Mouse (Mus musculus) lung, postnatal 4 days (tissue): Measurements from ENCODE around the gene Camk2g.
A peak's percentile ranks its signal among the peaks of the same experiment; 100 is the strongest.

Experiments
- DNase-seq, 2 experiments: peaks; one replicate each; pipeline ENCODE4 v3.0.0; 2021

Camk2g gene

DNA sequence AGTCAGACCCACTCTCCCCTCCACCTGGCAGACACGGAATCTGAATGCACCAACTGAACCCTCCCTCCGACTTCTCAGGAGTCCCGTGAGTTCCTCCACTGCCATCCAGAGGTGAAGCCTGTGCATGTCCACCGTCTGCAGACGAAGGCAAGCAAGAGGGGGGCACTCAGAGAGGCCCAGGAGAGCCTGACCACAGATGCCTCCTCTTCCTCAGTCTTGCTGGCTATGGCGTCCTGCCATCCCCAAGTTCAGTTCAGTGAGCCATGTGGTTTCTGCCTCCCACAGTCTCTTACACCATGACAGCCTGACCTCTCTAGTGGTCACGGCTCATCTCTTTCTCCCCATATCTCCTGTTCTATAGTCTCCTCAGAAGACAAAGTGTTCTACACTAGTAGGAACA, 9.2 kb downstream of the Camk2g start:
- DNase-seq: peak in 1 of 2 experiments; percentile 43

- no peak for DNase-seq
Measured at GRCm38 (mm10) chr14:20783526-20783925, 10.4 kb downstream of the Camk2g start.

DNA sequence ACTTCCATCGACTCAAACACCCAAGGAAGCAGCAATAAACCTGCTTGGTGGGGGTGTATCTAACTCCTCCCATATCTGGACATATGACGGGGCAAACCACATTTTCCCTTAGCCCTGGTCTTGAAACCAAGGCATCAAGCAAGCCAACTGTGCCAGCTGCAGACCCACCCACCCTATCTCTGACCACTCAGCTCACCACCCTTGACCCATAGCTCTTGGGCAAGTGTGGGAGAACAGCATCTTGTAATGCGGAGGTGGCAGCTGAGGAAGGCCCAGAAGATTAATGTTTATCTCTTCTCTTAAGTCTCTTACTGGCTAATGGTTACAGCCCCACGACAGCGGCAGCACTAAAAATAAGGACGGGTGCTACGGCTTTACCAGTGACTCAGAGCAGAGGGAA, 11.0 kb downstream of the Camk2g start:
- no peak for DNase-seq

DNA sequence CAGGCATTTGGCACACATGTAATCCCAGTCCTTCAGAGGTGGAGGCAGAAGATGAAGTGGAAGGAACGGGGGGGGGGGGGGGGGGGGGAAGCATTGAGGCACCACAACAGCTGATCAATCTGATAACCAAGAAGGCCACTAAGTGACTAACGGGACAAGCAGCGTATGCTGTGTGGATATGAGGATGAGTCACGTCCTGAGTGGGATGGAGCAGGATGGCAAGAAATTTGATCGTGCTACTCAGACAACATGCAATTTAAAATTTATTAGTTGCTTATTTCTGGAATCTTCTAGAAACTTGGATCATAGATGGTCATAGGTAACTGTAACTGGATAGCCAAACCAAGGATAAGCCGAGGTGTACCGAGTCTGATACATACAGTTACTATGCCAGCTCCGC, 13.7 kb downstream of the Camk2g start:
- no peak for DNase-seq

- DNase-seq: no peak
Measured at GRCm38 (mm10) chr14:20778496-20778895, 15.4 kb downstream of the Camk2g start.

DNA sequence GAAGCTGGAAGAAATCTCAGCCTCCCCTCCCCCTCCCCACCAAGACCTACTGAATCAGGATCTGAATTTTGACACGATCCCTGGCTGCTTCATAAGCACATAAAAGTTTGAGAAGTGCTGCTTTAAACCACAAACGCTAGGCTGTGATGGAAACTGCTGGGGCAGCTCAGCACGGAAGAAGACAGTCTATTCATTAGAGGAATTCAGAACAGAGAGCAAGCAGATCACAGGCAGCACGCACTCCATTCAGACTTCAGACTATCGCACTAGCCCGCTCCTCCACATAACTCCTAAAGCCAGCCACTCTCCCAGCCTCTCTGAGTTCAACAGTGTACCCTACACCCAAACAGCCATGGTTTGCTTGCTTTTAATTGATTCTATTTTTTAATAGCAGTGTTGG, 18.2 kb downstream of the Camk2g start:
- DNase-seq: no peak

DNA sequence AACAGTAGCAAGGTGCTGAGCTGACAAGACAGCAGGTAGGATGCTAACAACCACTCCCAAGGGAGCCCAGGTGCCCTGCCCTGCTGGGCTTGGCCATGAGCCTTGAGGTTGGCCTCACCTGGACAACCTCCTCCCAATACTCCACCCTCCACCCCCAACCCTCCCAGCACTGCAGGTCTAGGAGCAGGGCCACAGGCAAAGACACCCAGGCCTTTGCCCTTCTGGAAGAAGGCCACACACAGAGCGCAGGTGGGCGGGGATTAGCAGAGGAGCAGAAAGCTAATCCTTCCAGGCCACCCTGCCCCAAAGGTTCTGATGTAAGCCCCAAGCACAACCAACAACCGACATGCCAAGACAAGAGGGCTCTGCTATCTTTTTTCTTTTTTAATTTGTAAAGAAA, 20.5 kb downstream of the Camk2g start:
- peak in 1 of 2 experiments; percentile 13 for DNase-seq

DNA sequence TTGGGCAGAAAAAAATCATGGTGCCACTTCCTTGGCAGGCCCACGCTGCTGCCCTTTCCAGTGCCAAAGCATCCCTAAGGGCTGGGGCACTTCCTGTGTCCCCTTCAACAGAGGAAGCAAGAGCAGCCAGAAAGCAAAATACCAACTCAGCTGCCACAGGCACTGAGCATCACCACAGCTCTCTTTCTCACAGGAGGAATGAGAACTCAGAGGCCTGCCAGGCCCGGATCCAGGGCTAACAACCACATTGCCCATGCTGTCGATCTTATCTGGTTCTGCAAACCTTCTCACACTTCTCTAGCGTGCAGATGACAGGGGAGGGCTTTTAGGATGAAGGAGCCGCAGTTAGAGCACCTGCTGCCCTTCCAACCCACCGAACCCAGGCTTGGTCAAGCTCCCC, 21.1 kb downstream of the Camk2g start:
- no peak for DNase-seq

DNA sequence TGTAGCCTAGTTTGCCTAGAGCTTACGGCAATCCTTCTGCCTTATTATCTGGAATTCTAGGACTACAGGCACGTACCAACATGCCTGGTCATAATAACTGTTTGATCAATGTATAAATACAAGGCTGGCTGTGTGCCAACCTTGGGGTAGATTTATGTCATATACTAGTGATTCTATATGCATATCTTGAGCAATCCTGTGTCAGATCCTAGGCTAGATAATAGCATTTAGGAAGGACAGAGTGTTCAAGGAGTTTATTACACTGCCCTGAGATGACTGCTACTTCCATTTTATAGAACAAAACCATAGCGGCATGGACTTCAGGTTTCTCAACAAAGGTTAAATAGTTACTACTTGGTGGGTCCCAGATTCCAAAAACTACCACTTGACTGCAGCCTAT, 21.9 kb downstream of the Camk2g start:
- DNase-seq: no peak

- peak; percentile 82 to 92 for DNase-seq
Measured at GRCm38 (mm10) chr14:20768581-20768980, 25.3 kb downstream of the Camk2g start.

GRCm38 (mm10) chr14:20767936-20768335, 26.0 kb downstream of the Camk2g start:
- peak in 1 of 2 experiments; percentile 25 for DNase-seq

DNA sequence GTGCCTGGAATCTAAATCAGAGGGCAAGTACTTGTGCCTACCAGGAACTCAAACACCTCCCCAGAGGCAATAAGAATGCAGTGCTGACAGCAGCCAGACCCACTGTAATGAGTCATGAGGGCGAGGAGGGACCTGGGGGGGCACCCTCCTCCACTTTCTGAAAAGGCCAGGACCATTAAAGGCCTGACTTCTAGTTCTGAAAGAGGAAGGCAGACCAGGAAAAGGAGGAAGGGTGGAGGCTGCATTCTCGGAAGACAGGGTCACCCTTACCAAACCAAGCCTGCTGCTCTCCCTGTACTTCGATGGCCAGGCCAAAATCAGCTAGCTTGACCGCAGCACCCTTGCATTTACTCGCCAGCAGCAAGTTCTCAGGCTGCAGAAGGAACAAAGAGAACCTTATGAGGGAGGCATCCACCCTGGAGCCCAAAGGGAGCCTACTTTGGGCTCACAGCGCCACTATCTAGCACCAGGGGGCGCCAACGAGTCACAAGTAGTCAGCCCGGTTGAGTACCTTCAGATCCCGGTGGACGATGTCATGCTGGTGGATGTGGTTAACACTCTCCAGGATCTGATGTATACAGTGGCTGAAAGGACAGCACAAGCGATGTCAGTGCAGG, 28.1 kb downstream of the Camk2g start:
- DNase-seq: peak; percentile 85 to 91

GRCm38 (mm10) chr14:20764942-20765341, 28.9 kb downstream of the Camk2g start:
- DNase-seq: no peak

DNA sequence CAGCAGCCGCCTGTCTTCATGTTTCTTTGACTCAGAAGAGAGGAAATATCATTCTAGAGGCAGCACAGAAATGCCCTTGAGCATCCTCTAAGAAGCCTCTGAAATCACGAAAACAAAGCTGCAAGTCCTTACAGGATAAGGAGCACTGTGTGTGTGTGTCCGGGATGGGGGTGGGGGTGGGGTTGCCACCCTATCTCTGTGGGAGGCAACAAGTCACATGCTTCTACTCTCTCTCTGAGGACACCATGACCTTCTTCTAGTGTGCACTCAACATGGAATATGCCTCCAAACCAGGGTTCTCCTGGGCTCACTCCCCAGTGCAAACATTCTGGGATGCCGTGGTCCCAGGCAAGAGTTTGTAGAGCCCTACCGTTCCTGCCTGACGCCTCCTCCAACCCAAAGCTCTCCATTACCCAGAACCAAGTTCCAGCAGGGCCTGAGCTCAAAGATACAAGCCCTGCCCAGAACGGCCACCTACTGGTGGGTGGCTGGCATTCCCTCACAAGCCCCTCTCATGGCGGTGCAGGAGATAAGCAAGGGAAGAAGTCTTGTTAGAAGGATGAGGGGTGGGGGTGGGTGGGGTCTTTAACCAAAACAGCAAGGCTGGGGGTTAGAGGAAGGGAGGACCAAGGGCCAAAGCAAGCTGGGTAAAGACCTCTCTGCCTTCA, 35.0 kb downstream of the Camk2g start:
- DNase-seq: no peak

GRCm38 (mm10) chr14:20757370-20757907, 36.4 kb downstream of the Camk2g start:
- DNase-seq: peak in 1 of 2 experiments; percentile 31

DNA sequence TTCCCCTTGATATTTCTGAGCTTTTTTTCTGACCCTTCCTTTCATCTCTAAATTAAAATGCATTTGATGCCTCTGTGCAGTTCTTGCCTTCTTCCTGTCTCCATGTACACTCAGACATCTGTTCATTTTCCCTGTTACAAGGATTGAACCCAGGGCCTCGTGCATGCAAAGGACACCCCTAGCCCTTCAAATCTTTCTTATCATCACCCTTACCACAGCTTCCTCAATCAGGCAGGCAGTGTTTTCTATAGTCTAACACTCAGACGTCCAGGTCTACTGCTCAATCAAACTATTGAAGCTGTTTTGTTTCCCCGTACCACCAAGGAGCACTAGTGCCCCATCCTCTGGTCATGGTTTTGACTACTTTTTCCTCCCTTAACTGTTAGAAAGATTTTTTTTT, 40.1 kb downstream of the Camk2g start:
- DNase-seq: no peak

GRCm38 (mm10) chr14:20750503-20750902, 43.4 kb downstream of the Camk2g start:
- DNase-seq: no peak

DNA sequence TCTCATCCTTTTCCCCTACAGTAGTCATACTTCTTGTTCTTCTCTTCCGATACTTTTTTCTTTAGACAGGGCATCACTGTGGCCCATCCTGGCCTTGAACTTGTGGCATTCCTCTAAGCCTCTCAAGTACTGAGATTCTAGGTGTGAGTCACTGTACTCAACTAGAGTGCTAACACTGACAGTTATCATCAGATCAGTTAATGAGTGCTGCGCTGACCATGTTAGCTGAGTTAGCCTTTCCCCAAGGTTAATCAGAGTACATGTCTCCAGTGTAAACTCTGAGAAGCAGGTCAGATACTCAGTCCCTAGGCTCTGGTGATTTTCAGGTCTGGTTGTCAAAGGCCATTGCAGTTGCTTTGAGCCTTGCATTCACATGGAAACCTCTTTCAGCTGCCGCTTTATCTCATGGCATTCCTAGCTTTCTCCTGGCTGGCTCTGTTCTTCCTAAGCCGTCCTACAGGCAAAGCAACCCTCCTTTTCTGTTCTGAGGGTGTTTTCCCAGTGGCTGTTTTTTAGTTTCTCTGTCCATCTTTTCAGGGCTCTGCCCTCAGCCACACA, 44.3 kb downstream of the Camk2g start:
- DNase-seq: no peak

GRCm38 (mm10) chr14:20748388-20748787, 45.5 kb downstream of the Camk2g start:
- no peak for DNase-seq

DNA sequence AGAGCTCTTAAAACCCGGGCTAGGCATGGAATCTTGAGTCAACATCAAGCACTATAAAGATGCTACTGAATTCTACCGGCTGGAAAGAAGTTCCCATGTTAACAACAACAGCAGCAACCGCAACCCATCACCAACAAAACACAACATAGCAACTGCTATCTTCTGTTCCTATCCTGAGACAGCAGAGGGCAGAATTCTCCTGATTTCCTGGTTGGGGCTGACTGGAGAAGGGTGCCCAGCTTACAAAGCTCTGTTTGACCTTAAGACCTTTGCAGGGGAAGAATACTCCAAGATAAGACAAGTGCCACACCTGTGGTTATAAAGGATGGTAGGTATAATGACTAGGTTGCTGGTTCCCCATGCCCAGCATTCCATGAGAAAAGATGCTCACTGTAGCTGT, 47.0 kb downstream of the Camk2g start:
- DNase-seq: no peak

DNA sequence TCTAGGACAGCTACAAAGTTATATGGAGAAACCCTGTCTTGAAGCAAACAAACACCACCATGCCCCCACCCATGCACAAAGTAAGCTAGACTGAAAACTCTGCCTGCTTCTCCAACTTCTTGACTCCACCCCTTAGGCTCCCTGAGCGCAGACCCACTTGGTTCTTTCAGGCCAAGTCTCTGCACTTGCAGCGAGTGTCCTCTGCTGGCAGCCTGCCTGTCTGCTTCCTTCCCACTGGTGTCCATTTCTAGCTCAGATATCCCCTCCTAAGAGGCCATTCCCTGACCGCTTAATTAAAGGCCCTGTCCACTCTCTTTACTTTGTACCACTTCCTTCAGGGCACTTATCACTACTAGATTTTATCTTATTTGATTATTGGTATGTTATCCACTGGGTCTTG, 50.3 kb downstream of the Camk2g start:
- no peak for DNase-seq

- peak; percentile 44 to 67 for DNase-seq
Measured at GRCm38 (mm10) chr14:20741301-20741700, 52.6 kb downstream of the Camk2g start.

DNA sequence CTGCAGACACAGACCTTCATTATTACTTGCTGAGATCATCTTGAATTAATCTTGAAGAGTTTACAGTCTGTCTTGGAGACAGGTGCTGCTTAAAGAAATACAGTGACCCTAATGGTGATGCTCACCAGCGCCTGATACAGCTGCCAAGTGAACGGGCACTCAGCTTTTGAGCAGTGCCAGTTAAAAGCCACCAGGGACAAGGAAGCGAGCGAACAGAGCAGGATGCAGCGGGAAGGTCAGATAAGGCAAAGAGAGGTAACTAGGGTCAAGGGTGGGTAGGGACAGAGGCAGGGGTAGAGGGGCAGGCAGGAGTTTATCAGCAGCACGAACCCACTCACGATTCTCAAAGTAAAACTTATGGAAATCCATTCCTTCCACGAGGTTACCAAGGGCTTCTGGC, 55.4 kb downstream of the Camk2g start:
- no peak for DNase-seq

DNA sequence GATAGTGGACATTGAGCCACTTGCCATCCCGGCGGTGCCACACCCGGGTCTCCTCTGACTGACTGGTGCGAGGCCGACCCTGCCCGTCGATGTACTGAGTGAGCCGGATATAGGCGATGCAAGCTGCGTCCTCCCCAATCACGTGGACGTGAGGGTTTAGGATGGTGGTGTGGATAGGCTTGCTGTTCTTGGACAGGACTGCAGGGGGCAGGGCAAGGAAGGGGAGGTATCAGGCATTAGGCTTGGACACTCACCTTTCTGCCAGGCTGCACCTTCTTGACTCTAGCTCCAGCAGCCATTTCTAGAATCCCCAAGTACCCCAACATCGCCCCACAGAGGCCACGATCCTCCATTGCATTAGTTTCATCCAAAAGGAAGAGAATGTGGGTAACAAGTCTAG, 56.6 kb downstream of the Camk2g start:
- DNase-seq: peak; percentile 76 to 81
